Mouse (Mus musculus) lung, adult 2 months (tissue): ENCODE data around the gene Siae. TPM values are rescaled to one million over a fixed set of nuclear protein-coding genes. Genes with fewer than 3 reads are reported as not detected.

Source experiments
- DNase-seq: peaks from one replicate; pipeline ENCODE4 v3.0.0; 2022
- H3K4me1 ChIP-seq: fragments of 200-500 bp; 2 replicates; pipeline ENCODE4 v1.6.1; 2011; ENCODE audit warnings: low read length; ENCODE audit not compliant: control insufficient read depth, insufficient read depth
- H3K4me3 ChIP-seq: fragments of 200-500 bp; replicated peaks from 2 replicates; pipeline ENCODE3; 2011; ENCODE audit warnings: low read depth, mild to moderate bottlenecking, control low read depth, low read length; ENCODE audit errors: extremely low read depth
- CTCF ChIP-seq: fragments of 200-500 bp; IDR thresholded peaks from 2 replicates; pipeline ENCODE4 v1.5.1; 2011; ENCODE audit warnings: mild to moderate bottlenecking, low read length, control low read depth; ENCODE audit not compliant: insufficient read depth
- POLR2A ChIP-seq: fragments of 200-500 bp; IDR thresholded peaks from 2 replicates; pipeline ENCODE4 v1.6.1; 2011; ENCODE audit warnings: low read depth, mild to moderate bottlenecking, control low read depth, low read length, borderline replicate concordance; ENCODE audit errors: extremely low read depth
- WGBS: fragments of 180-500 bp; shearing (Covaris S2); methylation state at CpG from one replicate; pipeline ENCODE4 v1.1.7; 2018; 5-methylcytosine and 5-hydroxymethylcytosine counted together
- polyA plus RNA-seq: library from polyadenylated mRNA; depleted of rRNA; stranded (reverse); fragments of >200 nt; gene quantifications from 2 replicates; pipeline ENCODE4 v1.2.3, GENCODE M21; 2012

Siae gene
- polyA plus RNA-seq, 1 experiment, result 9.3 TPM

DNA sequence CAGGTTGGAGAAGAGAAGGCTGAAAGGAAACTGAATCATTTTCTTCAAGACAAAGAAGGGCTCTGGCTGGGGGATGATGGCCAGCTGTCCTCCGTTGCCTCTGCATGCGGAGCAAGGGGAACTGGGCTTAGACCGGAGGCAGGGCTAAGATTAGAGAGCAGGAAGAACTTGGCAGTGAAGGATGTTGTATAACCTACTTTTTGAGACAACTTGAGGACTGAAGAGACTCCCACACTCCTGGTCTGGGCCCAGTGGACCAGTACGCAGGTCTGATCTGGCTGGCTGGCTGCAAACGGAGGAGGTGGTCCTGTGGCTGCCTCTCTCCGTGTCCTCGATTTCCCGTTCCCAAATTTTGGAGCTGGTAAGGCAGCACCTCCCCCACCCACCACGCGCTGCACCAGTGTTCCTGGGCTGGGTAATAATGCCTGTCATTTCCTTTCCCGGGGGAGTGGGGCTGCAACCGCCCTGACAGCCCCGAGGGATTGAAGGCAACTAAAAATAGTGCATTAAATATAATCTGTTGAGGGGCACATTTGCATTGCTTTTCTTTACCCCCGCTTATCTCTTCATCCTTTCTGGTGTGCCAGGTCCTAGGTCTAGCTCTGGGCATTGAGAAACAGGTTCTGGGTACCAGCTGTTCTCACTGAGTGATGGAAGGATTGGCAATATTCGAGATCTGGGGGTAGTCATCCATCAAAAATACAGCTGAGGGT lies 12.6 kb downstream of the Siae start:
- no peak for TF ChIP-seq POLR2A
- TF ChIP-seq CTCF, result no peak
- H3K4me1 ChIP-seq, result peaks cover 10% of the 10 kb centered on the region; the same call in 1 of the 2 replicates
- 15% methylated on average over 15 of the region's 15 CpGs for WGBS
- no peak for DNase-seq
- no peak overlapping the region for H3K4me3 ChIP-seq

- no peak overlapping the region for H3K4me3 ChIP-seq
- WGBS, result 23% methylated on average over 4 of the region's 4 CpGs
- H3K4me1 ChIP-seq, result peaks cover 10% of the 10 kb centered on the region; the same call in 1 of the 2 replicates
- TF ChIP-seq POLR2A (no peak), CTCF (no peak)
- DNase-seq, result no peak
Observed at GRCm38 (mm10) chr9:37568605-37569214, 13.2 kb downstream of the Siae start.

- TF ChIP-seq CTCF (no peak), POLR2A (no peak)
- Histone ChIP-seq H3K4me3 (no peak overlapping the region), H3K4me1 (peaks cover 10% of the 10 kb centered on the region; the same call in 1 of the 2 replicates)
- no peak for DNase-seq
- 53% methylated on average over 2 of the region's 2 CpGs for WGBS
Observed at GRCm38 (mm10) chr9:37569231-37569835, 13.8 kb downstream of the Siae start.

GRCm38 (mm10) chr9:37572204-37572876 lies 16.8 kb downstream of the Siae start:
- H3K4me3 ChIP-seq, result no peak overlapping the region
- 50% methylated on average over 3 of the region's 3 CpGs for WGBS
- no peak for DNase-seq
- TF ChIP-seq CTCF (no peak), POLR2A (no peak)
- H3K4me1 ChIP-seq, result peaks cover 10% of the 10 kb centered on the region; the same call in 1 of the 2 replicates

DNA sequence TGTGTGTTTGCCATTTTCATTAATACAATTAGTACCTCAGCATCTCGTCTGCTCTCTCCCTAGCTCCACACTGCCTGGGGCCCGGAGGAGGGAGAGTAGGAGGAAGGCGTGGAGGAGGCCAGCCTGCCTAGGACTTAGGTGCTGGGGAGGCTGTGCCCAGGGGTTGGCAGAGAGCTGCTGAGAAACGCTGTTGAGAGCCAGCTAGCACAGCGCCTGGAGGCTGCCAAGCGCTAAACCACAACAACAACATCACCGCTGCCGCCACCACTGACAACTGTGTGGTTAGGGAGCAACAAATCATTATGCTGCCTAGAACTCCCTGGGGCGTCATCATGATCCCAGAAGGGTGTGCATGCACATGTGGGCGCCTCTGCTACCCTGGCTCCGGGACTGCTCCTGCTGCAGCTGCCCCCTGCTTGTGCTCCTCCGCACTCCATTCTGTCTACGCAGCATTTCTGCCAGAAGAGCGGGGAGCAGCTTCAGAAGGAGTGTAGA lies 21.0 kb downstream of the Siae start:
- no peak for TF ChIP-seq CTCF
- no peak for TF ChIP-seq POLR2A
- DNase-seq, result no peak
- Histone ChIP-seq H3K4me3 (no peak overlapping the region), H3K4me1 (no peaks in the 10 kb centered on the region)
- WGBS, result 42% methylated on average over 14 of the region's 14 CpGs

GRCm38 (mm10) chr9:37583594-37583993 lies 28.1 kb downstream of the Siae start:
- no peak overlapping the region for H3K4me3 ChIP-seq
- WGBS, result 86% methylated on average over 5 of the region's 5 CpGs
- DNase-seq, result no peak
- TF ChIP-seq POLR2A (no peak), CTCF (no peak)
- no peaks in the 10 kb centered on the region for H3K4me1 ChIP-seq

DNA sequence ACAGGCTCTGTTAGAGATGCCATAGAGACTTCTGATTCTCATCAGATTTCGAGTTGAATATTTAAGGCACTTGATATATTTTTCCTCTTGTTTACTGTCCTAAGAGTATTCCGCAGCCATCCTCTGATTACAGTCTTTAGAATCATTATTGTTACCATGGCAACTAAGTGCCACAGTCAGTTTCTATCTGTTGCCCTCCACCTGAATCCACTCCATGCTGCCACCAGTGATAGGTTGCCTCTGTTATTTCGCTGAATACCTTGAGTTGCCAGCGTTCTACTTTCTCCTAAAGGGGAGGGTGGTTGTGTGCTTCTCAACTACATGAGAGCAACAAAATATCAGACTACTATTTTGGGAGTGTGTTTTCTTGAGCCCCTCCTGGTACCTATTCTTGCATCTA lies 31.2 kb downstream of the Siae start:
- H3K4me3 ChIP-seq, result no peak overlapping the region
- H3K4me1 ChIP-seq, result no peaks in the 10 kb centered on the region
- no peak for TF ChIP-seq POLR2A
- no peak for TF ChIP-seq CTCF
- 79% methylated on average over 4 of the region's 4 CpGs for WGBS
- no peak for DNase-seq

GRCm38 (mm10) chr9:37590381-37590780 lies 34.9 kb downstream of the Siae start:
- TF ChIP-seq CTCF, result no peak
- no peak for TF ChIP-seq POLR2A
- DNase-seq, result no peak
- Histone ChIP-seq H3K4me3 (no peak overlapping the region), H3K4me1 (no peaks in the 10 kb centered on the region)
- 84% methylated on average over 4 of the region's 4 CpGs for WGBS

GRCm38 (mm10) chr9:37592025-37592424 lies 36.5 kb downstream of the Siae start:
- 78% methylated on average over 2 of the region's 2 CpGs for WGBS
- Histone ChIP-seq H3K4me1 (no peaks in the 10 kb centered on the region), H3K4me3 (no peak overlapping the region)
- no peak for TF ChIP-seq POLR2A
- TF ChIP-seq CTCF, result no peak
- DNase-seq, result no peak
